Mouse (Mus musculus) hindbrain, postnatal 0 days (tissue): Measurements from ENCODE around the gene Olfr1317. TPM values are rescaled to one million over a fixed set of nuclear protein-coding genes. Genes with fewer than 3 reads are reported as not detected.

Experiments
- ATAC-seq: fragments of 200-750 bp; cut with Nextera tagmentation; 2 replicates; pipeline ENCODE4 v1.8.0; 2017; ENCODE audit warnings: mild to moderate bottlenecking, moderate TSS enrichment, moderate library complexity
- DNase-seq: peaks from one replicate; pipeline ENCODE4 v3.0.0-alpha.2; 2015; ENCODE audit warnings: low spot score
- H3K27ac ChIP-seq: fragments of 300-500 bp; sonication (generic); 2 replicates; pipeline ENCODE4 v1.5.1; 2014; ENCODE audit warnings: mild to moderate bottlenecking
- H3K27me3 ChIP-seq: fragments of 300-500 bp; sonication (generic); 2 replicates; pipeline ENCODE4 v1.6.1; 2014; ENCODE audit warnings: low read length, mixed read lengths; ENCODE audit not compliant: insufficient read depth
- H3K36me3 ChIP-seq: fragments of 300-500 bp; sonication (generic); 2 replicates; pipeline ENCODE4 v1.6.1; 2014; ENCODE audit warnings: low read length, mixed read lengths; ENCODE audit not compliant: insufficient read depth
- H3K4me1 ChIP-seq: fragments of 300-500 bp; sonication (generic); 2 replicates; pipeline ENCODE4 v1.6.1; 2014; ENCODE audit warnings: antibody characterized with exemption, low read length, mixed read lengths; ENCODE audit not compliant: insufficient read depth
- H3K4me2 ChIP-seq: fragments of 300-500 bp; sonication (generic); 2 replicates; pipeline ENCODE4 v1.6.1; 2014; ENCODE audit warnings: low read depth, mild to moderate bottlenecking, low read length, moderate library complexity, mixed read lengths
- H3K4me3 ChIP-seq: fragments of 300-500 bp; sonication (generic); 2 replicates; pipeline ENCODE4 v1.5.1; 2014; ENCODE audit warnings: low read length
- H3K9ac ChIP-seq: fragments of 300-500 bp; sonication (generic); replicated peaks from 2 replicates; pipeline ENCODE4 v1.6.1; 2014; ENCODE audit warnings: mild to moderate bottlenecking, low read length, moderate library complexity, mixed read lengths
- H3K9me3 ChIP-seq: fragments of 300-500 bp; sonication (generic); 2 replicates; pipeline ENCODE4 v1.6.1; 2016; ENCODE audit warnings: low read length, mixed read lengths
- CTCF ChIP-seq: IDR thresholded peaks from 2 replicates; pipeline ENCODE4 v1.5.1; 2016; ENCODE audit warnings: antibody characterized with exemption, control low read depth, low read depth
- WGBS: fragments of 180-500 bp; shearing (Covaris S2); extraction: QIAGEN DNeasy Blood & Tissue Kit; methylation state at CpG from one replicate; pipeline ENCODE4 v1.1.7; 2014; 5-methylcytosine and 5-hydroxymethylcytosine counted together
- polyA plus RNA-seq: library from polyadenylated mRNA; unstranded; fragments of >200 nt; fragmentation: Nextera tagmentation; extraction: Ambion mirVana; gene quantifications from 2 replicates; pipeline ENCODE4 v1.2.1, GENCODE M21; 2015
- total RNA-seq: library from RNA; depleted of rRNA; stranded (reverse); fragments of >200 nt; gene quantifications from 2 replicates; pipeline ENCODE4 v1.2.3, GENCODE M21; 2014; rRNA removed

Gene Olfr1317
- total RNA-seq (not detected in 2 replicates), polyA plus RNA-seq (not detected in 2 replicates)

GRCm38 (mm10) chr2:112140029-112140428 lies at the start of gene Olfr1317:
Olfr1317 (plus strand) TSS chr2:112140329.
- TF ChIP-seq CTCF, result no peak
- H3K27me3 ChIP-seq, result no peaks in the 10 kb centered on the region
- no peak within 1 kb of the TSS for H3K4me3 ChIP-seq
- H3K36me3 ChIP-seq, result no peaks in the 10 kb centered on the region
- no peak within 1 kb of the TSS for H3K9ac ChIP-seq
- H3K27ac ChIP-seq, result no peak within 1 kb of the TSS
- no peak for DNase-seq
- no peaks in the 10 kb centered on the region for H3K4me1 ChIP-seq
- no peak within 1 kb of the TSS for H3K4me2 ChIP-seq
- 70% methylated on average over 2 of the region's 2 CpGs for whole genome bisulfite sequencing
- H3K9me3 ChIP-seq, result no peaks in the 10 kb centered on the region
- no peak for ATAC-seq

- no peaks in the 10 kb centered on the region for H3K4me1 ChIP-seq
- DNase-seq (no peak), ATAC-seq (no peak)
- H3K4me2 ChIP-seq, result no peak within 1 kb of the TSS
- TF ChIP-seq CTCF, result no peak
- no peaks in the 10 kb centered on the region for H3K27me3 ChIP-seq
- H3K36me3 ChIP-seq, result no peaks in the 10 kb centered on the region
- H3K4me3 ChIP-seq, result no peak within 1 kb of the TSS
- no peaks in the 10 kb centered on the region for H3K9me3 ChIP-seq
- no peak within 1 kb of the TSS for H3K9ac ChIP-seq
- no peak within 1 kb of the TSS for H3K27ac ChIP-seq
Observed at GRCm38 (mm10) chr2:112096681-112097080, 43.4 kb upstream of the Olfr1317 start, which contains the start of gene Olfr1314. Olfr1314 (minus strand) TSS chr2:112096781.

- Histone ChIP-seq H3K4me1 (no peaks in the 10 kb centered on the region), H3K4me3 (no peak within 1 kb of the TSS), H3K9me3 (no peaks in the 10 kb centered on the region), H3K9ac (no peak within 1 kb of the TSS), H3K27ac (no peak within 1 kb of the TSS), H3K36me3 (no peaks in the 10 kb centered on the region), H3K27me3 (no peaks in the 10 kb centered on the region), H3K4me2 (no peak within 1 kb of the TSS)
- DNase-seq (no peak), ATAC-seq (no peak)
- WGBS, result 81% methylated on average over 1 of the region's 1 CpGs
- no peak for TF ChIP-seq CTCF
Observed at GRCm38 (mm10) chr2:112115340-112115739, 24.8 kb upstream of the Olfr1317 start, which contains the start of gene Olfr1315-ps1. Olfr1315-ps1 (minus strand) TSS chr2:112115440.

- H3K9me3 ChIP-seq, result no peaks in the 10 kb centered on the region
- ATAC-seq, result no peak
- 88% methylated on average over 2 of the region's 2 CpGs for WGBS
Observed at GRCm38 (mm10) chr2:112134877-112135276, 5.3 kb upstream of the Olfr1317 start, which contains the start of gene Olfr1316. Olfr1316 (minus strand) TSS chr2:112134977.

GRCm38 (mm10) chr2:112153898-112154297 lies 13.8 kb downstream of the Olfr1317 start, which contains the start of gene Olfr1318:
Olfr1318 (plus strand) TSS chr2:112154198.
- no peak for TF ChIP-seq CTCF
- H3K27ac ChIP-seq, result no peak within 1 kb of the TSS
- no peak for ATAC-seq
- no peak within 1 kb of the TSS for H3K9ac ChIP-seq
- H3K4me1 ChIP-seq, result no peaks in the 10 kb centered on the region
- no peaks in the 10 kb centered on the region for H3K9me3 ChIP-seq
- no peaks in the 10 kb centered on the region for H3K27me3 ChIP-seq
- no peak for DNase-seq
- no peak within 1 kb of the TSS for H3K4me3 ChIP-seq
- no peaks in the 10 kb centered on the region for H3K36me3 ChIP-seq
- no peak within 1 kb of the TSS for H3K4me2 ChIP-seq

More at GRCm38 (mm10) chr2:112134877-112135276, 5.3 kb upstream of the Olfr1317 start, which contains the start of gene Olfr1316:
- no peak for TF ChIP-seq CTCF
- no peak within 1 kb of the TSS for H3K4me2 ChIP-seq
- no peak for DNase-seq
- H3K36me3 ChIP-seq, result no peaks in the 10 kb centered on the region
- H3K27me3 ChIP-seq, result no peaks in the 10 kb centered on the region
- H3K4me3 ChIP-seq, result no peak within 1 kb of the TSS
- no peak within 1 kb of the TSS for H3K27ac ChIP-seq
- H3K9ac ChIP-seq, result no peak within 1 kb of the TSS
- no peaks in the 10 kb centered on the region for H3K4me1 ChIP-seq

Other genes starting within 250 kb of the Olfr1317 start
- gene Olfr1306, start 224.1 kb upstream of the Olfr1317 start, total RNA-seq, result not detected in 2 replicates
- gene Olfr1306, start 224.1 kb upstream of the Olfr1317 start, polyA plus RNA-seq, result not detected in 2 replicates
- not detected in 2 replicates for gene Olfr1307, start 190.9 kb upstream of the Olfr1317 start, total RNA-seq
- not detected in 2 replicates for gene Olfr1307, start 190.9 kb upstream of the Olfr1317 start, polyA plus RNA-seq
- gene Olfr1308, start 175.4 kb upstream of the Olfr1317 start, total RNA-seq, result not detected in 2 replicates
- gene Olfr1308, start 175.4 kb upstream of the Olfr1317 start, polyA plus RNA-seq, result not detected in 2 replicates
- 0.11 TPM in 1 of 2 replicates, not detected in the other for gene Olfr1309, start 150.0 kb upstream of the Olfr1317 start, total RNA-seq
- gene Olfr1309, start 150.0 kb upstream of the Olfr1317 start, polyA plus RNA-seq, result not detected in 2 replicates
- not detected in 2 replicates for gene Olfr1310, start 127.6 kb upstream of the Olfr1317 start, total RNA-seq
- not detected in 2 replicates for gene Olfr1310, start 127.6 kb upstream of the Olfr1317 start, polyA plus RNA-seq
- not detected in 2 replicates for gene Olfr1311, start 115.9 kb upstream of the Olfr1317 start, total RNA-seq
- not detected in 2 replicates for gene Olfr1311, start 115.9 kb upstream of the Olfr1317 start, polyA plus RNA-seq
- gene Olfr1312, start 90.1 kb upstream of the Olfr1317 start, total RNA-seq, result not detected in 2 replicates
- not detected in 2 replicates for gene Olfr1312, start 90.1 kb upstream of the Olfr1317 start, polyA plus RNA-seq
- gene Olfr1313, start 62.5 kb upstream of the Olfr1317 start, total RNA-seq, result not detected in 2 replicates
- not detected in 2 replicates for gene Olfr1313, start 62.5 kb upstream of the Olfr1317 start, polyA plus RNA-seq
- not detected in 2 replicates for gene Olfr1314, start 43.5 kb upstream of the Olfr1317 start, total RNA-seq
- not detected in 2 replicates for gene Olfr1314, start 43.5 kb upstream of the Olfr1317 start, polyA plus RNA-seq
- gene Olfr1315-ps1, start 24.9 kb upstream of the Olfr1317 start, total RNA-seq, result 0.21 TPM in 1 of 2 replicates, not detected in the other
- gene Olfr1315-ps1, start 24.9 kb upstream of the Olfr1317 start, polyA plus RNA-seq, result not detected in 2 replicates
- not detected in 2 replicates for gene Olfr1316, start 5.4 kb upstream of the Olfr1317 start, total RNA-seq
- not detected in 2 replicates for gene Olfr1316, start 5.4 kb upstream of the Olfr1317 start, polyA plus RNA-seq
- gene Olfr1318, start 13.9 kb downstream of the Olfr1317 start, total RNA-seq, result not detected in 2 replicates
- gene Olfr1318, start 13.9 kb downstream of the Olfr1317 start, polyA plus RNA-seq, result 0.14 TPM in 2 replicates
- 21.3 and 44.7 TPM in 2 replicates for gene Lpcat4, start 99.1 kb downstream of the Olfr1317 start, total RNA-seq
- 20.8 and 22.8 TPM in 2 replicates for gene Lpcat4, start 99.1 kb downstream of the Olfr1317 start, polyA plus RNA-seq
- 0.05 TPM in 1 of 2 replicates, not detected in the other for gene Nutm1, start 119.0 kb downstream of the Olfr1317 start, total RNA-seq
- 0.06 and 0.11 TPM in 2 replicates for gene Nutm1, start 119.0 kb downstream of the Olfr1317 start, polyA plus RNA-seq
- gene Nop10, start 121.6 kb downstream of the Olfr1317 start, total RNA-seq, result 61.0 and 115 TPM in 2 replicates
- gene Nop10, start 121.6 kb downstream of the Olfr1317 start, polyA plus RNA-seq, result 177 and 183 TPM in 2 replicates
- 55.5 and 68.2 TPM in 2 replicates for gene Slc12a6, start 125.5 kb downstream of the Olfr1317 start, total RNA-seq
- gene Slc12a6, start 125.5 kb downstream of the Olfr1317 start, polyA plus RNA-seq, result 12.6 and 13.6 TPM in 2 replicates
- not detected in 2 replicates for gene Gm21985, start 126.0 kb downstream of the Olfr1317 start, total RNA-seq
- not detected in 2 replicates for gene Gm21985, start 126.0 kb downstream of the Olfr1317 start, polyA plus RNA-seq
- gene Emc4, start 227.7 kb downstream of the Olfr1317 start, total RNA-seq, result 123 and 151 TPM in 2 replicates
- gene Emc4, start 227.7 kb downstream of the Olfr1317 start, polyA plus RNA-seq, result 239 and 246 TPM in 2 replicates
- gene Katnbl1, start 238.9 kb downstream of the Olfr1317 start, total RNA-seq, result 11.4 and 16.2 TPM in 2 replicates
- 21.4 and 23.3 TPM in 2 replicates for gene Katnbl1, start 238.9 kb downstream of the Olfr1317 start, polyA plus RNA-seq